Mouse (Mus musculus): ENCODE measurements at regions not wholly inside any gene's neighbourhood (a gene's known extent, or its start where the extent isn't known, plus 50 kb on each side); places are given as distances from the start of the nearest gene placed in this dataset. TPM values are rescaled to one million over a fixed set of nuclear protein-coding genes. Genes with fewer than 3 reads are reported as not detected.

DNA sequence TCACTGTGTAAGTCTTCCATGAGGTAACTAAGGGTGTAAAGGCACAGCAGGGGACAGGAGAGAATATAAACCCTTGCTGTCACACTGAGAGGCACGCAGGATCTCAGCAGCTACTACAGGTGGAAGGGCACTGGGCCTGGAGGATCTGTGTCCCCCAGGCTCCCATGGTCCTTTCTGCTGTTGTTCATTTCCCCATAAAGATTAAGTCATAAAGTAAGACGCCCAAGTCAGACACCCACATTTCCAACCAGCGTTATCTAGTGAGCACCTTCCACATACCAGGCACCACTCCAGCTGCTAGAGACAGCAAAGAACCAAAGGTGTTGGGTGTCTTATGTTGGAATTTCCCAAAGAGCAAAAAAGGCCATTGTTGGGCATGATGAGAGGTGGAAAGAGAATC lies 70.8 kb upstream of the Klf3 start:
- DNase-seq (ENCODE audit: low spot score in 2 of 2), result no peak

DNA sequence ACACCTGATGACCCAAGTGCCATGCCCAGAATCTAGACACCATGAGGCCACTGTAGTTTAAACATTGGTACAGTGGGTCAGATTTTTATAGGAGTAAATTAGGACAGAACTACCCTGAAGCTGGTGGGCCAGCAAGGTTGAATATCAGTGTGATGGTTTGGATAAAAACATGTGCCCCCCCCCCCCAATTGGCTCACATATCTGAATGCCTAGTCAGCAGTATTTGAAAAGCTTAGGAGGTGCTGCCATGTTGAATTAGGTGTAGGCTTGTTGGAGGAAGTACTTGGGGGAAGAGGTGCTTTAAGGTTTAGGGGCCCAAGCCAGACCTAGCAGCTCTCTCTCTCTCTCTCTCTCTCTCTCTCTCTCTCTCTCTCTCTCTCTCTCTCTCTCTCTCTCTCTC lies 66.2 kb upstream of the Klf3 start:
- DNase-seq (ENCODE audit: low spot score in 2 of 2), result no peak

- no peak for DNase-seq (ENCODE audit: low spot score in 2 of 2)
Measured at GRCm38 (mm10) chr5:64738096-64738780, 65.0 kb upstream of the Klf3 start.

DNA sequence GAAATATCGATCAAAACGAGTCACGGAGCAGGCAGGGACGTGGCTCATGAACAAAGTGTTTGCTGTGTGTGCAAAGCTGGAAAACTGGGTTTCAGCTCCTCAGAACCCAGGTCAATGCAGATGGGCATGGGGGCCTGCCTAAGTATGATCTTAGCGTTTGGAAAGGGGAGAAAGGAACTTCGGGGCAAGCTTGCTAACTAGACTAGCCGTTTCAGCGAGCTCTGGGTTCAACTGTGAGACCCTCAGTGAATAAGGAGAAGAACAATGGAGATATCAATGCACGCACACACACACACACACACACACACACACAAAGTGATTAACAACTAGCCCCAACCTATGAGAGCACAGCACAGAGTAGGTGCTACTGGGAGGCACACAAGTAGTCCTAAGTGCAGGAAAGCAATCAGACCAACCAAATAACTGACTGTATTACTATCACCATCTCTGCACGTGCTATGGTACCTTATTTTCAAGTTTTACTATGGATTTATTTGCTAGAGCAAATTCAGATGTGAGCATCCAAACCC lies 64.3 kb upstream of the Klf3 start:
- DNase-seq (ENCODE audit: low spot score in 2 of 2), result no peak

DNA sequence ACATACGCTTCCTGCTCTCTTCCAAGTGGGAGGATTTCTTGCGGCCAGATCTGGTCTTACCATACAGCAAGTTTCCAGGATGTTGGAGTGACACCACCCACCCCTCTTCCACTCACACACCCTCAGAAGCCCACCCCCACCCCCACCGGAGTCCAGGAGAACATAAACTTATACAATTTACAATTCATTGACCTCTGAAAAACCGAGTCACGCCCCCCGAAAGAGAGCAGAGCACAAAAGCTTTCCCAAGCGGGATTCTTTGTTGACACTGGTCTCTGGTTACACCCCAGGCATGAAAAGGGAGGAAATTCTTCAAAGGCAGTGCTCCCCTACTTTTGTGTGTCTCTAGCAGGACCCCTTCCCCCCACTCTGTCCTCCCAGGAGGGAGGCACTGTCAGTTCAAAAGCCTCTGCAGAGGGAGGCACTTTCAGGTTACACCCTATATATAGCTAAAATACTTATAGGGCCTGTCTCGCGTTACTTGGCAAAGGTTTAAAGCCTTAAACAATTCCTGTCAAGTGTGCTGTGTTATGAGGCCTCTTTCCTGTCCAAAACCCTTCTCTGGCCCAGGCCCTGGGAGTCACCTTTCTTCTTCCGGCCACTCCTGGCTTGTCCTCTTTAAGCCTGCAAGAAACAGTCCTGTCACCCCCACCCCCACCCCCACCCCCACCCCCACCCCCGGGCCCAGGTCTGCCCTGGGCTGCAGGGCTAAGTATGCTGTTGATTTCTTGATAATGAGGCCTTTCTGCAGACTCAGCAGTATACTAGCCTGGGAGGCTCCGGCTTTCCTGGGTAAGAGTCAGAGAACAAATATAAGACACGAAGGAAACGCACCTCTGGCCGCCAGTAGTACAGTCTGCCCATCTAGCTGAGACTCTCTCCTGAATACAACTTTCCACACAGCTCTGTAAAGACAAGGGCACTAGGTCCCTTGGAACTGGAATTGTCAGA lies 63.6 kb upstream of the Klf3 start:
- no peak for DNase-seq (ENCODE audit: low spot score in 2 of 2)

GRCm38 (mm10) chr5:64744041-64744440 lies 59.1 kb upstream of the Klf3 start:
- DNase-seq (ENCODE audit: low spot score in 2 of 2), result no peak

DNA sequence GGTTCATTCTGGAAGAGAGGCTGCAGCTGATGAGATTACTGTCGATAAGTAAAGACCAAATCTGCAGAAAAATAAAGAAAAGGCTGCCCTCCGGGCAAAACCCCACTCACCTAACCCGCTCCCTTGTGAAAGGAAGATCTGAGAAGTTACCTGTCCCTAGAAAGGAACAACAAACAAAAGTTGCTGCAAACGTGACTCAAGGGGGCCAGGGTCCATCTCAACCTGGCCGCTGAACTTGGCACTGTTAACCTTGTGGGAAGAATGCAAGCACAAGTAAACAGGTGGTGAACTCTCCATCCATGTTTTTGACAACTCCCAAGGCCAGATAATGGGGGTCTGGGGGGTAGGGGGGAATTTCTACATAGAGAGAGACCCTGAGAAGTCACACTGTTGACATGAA lies 58.7 kb upstream of the Klf3 start:
- no peak for DNase-seq (ENCODE audit: low spot score in 2 of 2)

GRCm38 (mm10) chr5:64747461-64747860 lies 55.7 kb upstream of the Klf3 start:
- no peak for DNase-seq (ENCODE audit: low spot score in 2 of 2)

DNA sequence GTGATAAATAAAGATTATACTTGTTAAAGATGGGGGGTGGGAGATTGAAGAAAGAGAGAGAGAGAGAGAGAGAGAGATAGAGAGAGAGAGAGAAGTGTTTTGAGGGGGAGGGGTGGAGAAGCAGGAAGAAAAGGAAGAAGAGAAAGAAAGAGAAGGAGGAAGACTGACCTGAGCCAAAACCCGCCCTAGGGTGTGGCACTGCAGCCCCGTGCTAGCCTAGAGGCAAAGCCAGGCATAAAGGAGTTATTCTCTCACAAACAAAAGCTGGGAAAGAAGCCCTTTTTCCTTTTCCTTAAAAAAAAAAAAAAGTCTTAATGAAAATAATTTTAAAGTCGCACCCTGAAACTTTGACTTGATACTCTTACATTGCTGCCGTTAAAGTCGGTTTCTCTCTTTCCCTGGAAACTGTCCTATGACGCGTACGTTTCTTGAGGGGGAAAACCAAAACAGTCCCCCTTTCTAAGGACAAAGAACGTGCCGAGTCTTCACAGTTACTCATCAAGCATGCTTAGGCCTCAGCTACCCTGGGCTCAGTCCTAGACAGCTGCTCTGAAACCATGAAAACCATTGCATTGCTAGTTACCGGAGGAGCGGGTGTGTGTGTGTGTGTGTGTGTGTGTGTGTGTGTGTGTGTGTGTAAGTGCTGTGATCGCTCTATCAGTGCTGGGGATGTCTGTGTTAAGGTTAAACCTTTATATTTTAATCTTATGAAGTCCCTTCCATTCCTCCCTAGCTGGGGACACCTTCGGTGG lies 53.6 kb upstream of the Klf3 start:
- DNase-seq (ENCODE audit: low spot score in 2 of 2), result no peak

DNA sequence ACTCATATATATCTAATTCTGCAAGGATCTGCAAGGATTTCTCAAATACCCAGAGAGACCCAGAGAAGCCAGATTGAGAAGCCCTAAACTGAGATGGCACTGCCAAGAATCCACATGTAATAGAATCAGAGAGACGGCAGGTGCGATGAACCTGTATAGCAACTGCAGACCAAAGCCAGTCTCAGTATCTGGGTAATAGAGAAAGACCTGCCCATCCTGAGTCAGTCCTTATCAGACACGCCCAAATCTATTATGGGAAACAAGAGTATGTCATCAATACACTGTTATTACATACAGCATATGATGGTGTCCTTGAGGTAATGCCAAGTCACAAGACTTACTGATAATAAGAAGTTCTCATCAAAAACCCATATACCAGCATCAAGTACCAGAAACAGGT lies 52.8 kb upstream of the Klf3 start:
- no peak for DNase-seq (ENCODE audit: low spot score in 2 of 2)

DNA sequence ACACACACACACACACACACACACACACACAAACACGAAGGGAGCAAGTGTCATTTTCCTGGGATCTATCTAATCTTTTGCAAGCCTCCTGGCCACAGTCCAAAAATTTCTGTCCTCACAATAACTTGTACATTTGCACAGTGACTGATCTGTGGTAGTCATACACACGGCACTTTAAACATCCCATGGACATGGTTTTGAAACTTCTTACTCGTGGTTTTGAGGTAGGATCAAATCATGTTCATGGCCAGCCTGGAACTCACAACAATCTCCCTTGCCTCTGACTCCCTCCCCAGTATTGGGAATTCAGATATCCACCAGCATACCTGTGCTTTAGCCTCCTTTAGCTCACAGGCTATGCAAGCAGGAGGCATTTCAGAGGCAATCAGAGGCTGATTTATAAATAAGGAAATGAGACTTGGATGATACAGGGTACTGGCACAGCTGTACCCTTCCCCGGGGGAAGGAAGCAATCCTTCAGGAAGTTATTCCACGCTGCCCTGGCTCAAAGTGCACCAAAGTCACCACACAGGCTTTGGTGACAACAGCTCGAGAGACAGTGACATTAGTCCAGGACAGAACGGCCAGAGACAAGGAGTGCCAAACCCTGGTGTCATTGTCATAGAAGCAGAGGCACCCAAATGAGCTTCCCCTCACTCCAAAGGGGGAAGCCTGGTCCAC lies 52.1 kb upstream of the Klf3 start:
- no peak for DNase-seq (ENCODE audit: low spot score in 2 of 2)

GRCm38 (mm10) chr5:64753142-64753750 lies 49.9 kb upstream of the Klf3 start:
- no peak for DNase-seq (ENCODE audit: low spot score in 2 of 2)

Small RNA genes in the stretch of these regions (microRNA-seq; reads per million reads assigned to microRNA genes)
- not detected for gene Gm25306

All from adrenal gland, postnatal 4 days (tissue).